Mouse (Mus musculus): ENCODE measurements around the gene Gm49368. TPM values are rescaled to one million over a fixed set of nuclear protein-coding genes. Genes with fewer than 3 reads are reported as not detected.

Gm49368 gene
- polyA plus RNA-seq, 1 experiment, result not detected

DNA sequence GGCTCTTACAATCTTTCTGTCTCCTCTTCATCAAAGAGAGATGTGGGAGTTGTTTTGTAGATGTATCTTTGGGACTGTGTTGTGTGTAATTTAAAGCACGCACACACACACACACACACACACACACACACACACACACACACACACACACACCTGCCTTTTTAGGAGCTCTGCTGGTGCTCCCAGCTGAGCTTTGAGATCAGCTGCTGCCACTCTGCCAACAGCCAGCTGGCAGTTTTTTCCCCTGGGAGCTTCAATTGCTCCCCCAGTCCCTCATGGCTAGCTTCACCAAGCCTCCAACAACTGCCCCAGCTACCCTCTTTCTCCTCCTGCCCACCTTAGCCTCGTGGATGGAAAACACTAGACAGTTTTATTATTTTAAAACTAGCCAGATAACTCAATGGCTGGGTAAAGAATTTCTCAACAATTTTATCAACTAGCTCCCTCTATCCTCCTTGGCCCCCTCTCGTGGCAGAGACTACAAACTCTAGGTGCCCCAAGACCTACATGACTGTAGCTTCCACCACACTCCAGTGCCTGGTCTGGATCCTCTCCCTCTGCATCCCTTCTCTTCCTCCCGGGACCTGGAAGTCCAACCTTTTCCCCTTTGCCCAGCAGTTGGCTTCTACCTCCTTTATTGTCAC is 18.2 kb upstream of the Gm49368 start:
- no peak overlapping the region for H3K4me3 ChIP-seq (ENCODE audit: insufficient read depth, low read depth, low read length)
- H3K36me3 ChIP-seq (ENCODE audit: control insufficient read depth, insufficient read depth, low read length), result no peaks in the 10 kb centered on the region
- no peak for DNase-seq
- WGBS, result 54% methylated on average over 4 of the region's 4 CpGs
- TF ChIP-seq POLR2A (IDR thresholded peaks at IDR 0.05; ENCODE audit: low read depth, low read length) (no peak), CTCF (conservative IDR thresholded peaks at IDR 0.05; ENCODE audit: insufficient read depth, insufficient read length, low read depth, low read length) (no peak)
- no peak overlapping the region for H3K27ac ChIP-seq (ENCODE audit: insufficient read depth, low read depth, low read length)
- H3K4me1 ChIP-seq (ENCODE audit: control insufficient read depth, insufficient read depth, low read length), result no peaks in the 10 kb centered on the region
- no peaks in the 10 kb centered on the region for H3K27me3 ChIP-seq (replicated peaks; ENCODE audit: control insufficient read depth, insufficient read depth, low read length)

DNA sequence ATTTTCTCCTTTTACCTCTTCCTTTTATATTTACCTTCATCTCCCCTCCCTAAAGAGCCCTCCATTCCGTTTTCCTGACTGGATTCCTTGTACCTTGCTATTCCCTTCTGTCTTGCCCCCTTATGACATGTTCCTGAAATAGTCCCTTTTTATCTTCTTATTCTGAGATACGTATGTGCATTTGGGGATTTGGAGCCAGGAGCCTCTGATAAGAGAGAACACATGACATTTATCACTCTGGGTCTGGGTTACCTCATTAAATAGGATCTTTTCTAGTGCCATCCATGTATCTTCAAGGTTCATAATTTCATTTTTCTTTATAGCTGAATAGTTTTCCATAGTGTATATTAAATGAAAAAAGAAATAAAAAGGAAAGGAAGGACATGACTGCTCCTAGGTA is 16.8 kb upstream of the Gm49368 start:
- no peak for DNase-seq
- 79% methylated on average over 2 of the region's 2 CpGs for WGBS
- Histone ChIP-seq H3K27ac (ENCODE audit: insufficient read depth, low read depth, low read length) (no peak overlapping the region), H3K27me3 (replicated peaks; ENCODE audit: control insufficient read depth, insufficient read depth, low read length) (no peaks in the 10 kb centered on the region), H3K36me3 (ENCODE audit: control insufficient read depth, insufficient read depth, low read length) (no peaks in the 10 kb centered on the region), H3K4me1 (ENCODE audit: control insufficient read depth, insufficient read depth, low read length) (no peaks in the 10 kb centered on the region), H3K4me3 (ENCODE audit: insufficient read depth, low read depth, low read length) (no peak overlapping the region)
- TF ChIP-seq POLR2A (IDR thresholded peaks at IDR 0.05; ENCODE audit: low read depth, low read length) (no peak), CTCF (conservative IDR thresholded peaks at IDR 0.05; ENCODE audit: insufficient read depth, insufficient read length, low read depth, low read length) (no peak)

DNA sequence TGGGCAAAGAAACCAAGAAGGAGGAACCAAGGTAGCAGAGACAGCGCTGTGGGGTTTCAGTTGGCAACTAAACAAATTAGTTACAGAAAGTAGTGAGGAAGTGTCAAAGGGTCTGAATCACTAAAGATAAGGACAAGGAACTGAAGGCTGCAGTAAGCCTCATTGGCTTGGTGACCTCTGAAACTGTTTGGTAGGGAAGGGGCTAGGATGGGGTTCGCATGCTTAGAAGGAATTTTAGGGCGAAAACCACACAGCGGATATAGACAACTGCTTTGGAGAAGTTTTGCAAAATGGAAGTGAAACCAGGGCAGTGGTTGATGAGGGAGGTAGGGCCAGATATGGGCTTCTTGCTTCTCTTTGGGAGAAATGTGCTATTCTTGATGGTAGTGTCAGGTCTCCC is 13.7 kb upstream of the Gm49368 start:
- WGBS, result 91% methylated on average over 4 of the region's 4 CpGs
- no peak overlapping the region for H3K4me3 ChIP-seq (ENCODE audit: insufficient read depth, low read depth, low read length)

GRCm38 (mm10) chr7:128049254-128049653 is 13.2 kb upstream of the Gm49368 start:
- DNase-seq, result no peak
- WGBS, result 87% methylated on average over 2 of the region's 2 CpGs
- no peaks in the 10 kb centered on the region for H3K27me3 ChIP-seq (replicated peaks; ENCODE audit: control insufficient read depth, insufficient read depth, low read length)
- H3K4me3 ChIP-seq (ENCODE audit: insufficient read depth, low read depth, low read length), result no peak overlapping the region
- no peak for TF ChIP-seq CTCF (conservative IDR thresholded peaks at IDR 0.05; ENCODE audit: insufficient read depth, insufficient read length, low read depth, low read length)
- TF ChIP-seq POLR2A (IDR thresholded peaks at IDR 0.05; ENCODE audit: low read depth, low read length), result no peak
- no peak overlapping the region for H3K27ac ChIP-seq (ENCODE audit: insufficient read depth, low read depth, low read length)
- no peaks in the 10 kb centered on the region for H3K4me1 ChIP-seq (ENCODE audit: control insufficient read depth, insufficient read depth, low read length)
- no peaks in the 10 kb centered on the region for H3K36me3 ChIP-seq (ENCODE audit: control insufficient read depth, insufficient read depth, low read length)

More for the DNA sequence above, 13.7 kb upstream of the Gm49368 start:
- H3K27me3 ChIP-seq (replicated peaks; ENCODE audit: control insufficient read depth, insufficient read depth, low read length), result no peaks in the 10 kb centered on the region
- H3K36me3 ChIP-seq (ENCODE audit: control insufficient read depth, insufficient read depth, low read length), result no peaks in the 10 kb centered on the region
- peak; percentile 15 for DNase-seq
- no peaks in the 10 kb centered on the region for H3K4me1 ChIP-seq (ENCODE audit: control insufficient read depth, insufficient read depth, low read length)
- TF ChIP-seq POLR2A (IDR thresholded peaks at IDR 0.05; ENCODE audit: low read depth, low read length) (no peak), CTCF (conservative IDR thresholded peaks at IDR 0.05; ENCODE audit: insufficient read depth, insufficient read length, low read depth, low read length) (no peak)
- no peak overlapping the region for H3K27ac ChIP-seq (ENCODE audit: insufficient read depth, low read depth, low read length)

DNA sequence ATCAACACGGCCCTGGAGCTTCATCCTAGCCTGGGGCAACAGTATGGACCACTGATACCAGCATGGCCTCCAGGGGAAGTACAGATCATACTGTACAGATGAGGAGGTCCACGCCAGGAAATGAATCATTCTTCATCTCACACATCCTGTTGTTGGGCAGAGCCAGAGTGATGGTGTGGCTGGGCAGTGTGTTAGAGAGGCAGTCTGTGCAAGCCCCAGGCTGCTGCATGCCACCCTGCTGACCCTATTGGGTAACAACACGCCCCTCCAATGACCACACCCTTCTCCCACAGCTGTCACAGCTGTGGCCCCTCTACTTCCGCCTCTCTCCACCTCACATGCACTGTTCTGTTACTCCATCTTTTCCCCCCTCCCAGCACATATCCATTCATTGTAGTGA is 11.7 kb upstream of the Gm49368 start:
- Histone ChIP-seq H3K36me3 (ENCODE audit: control insufficient read depth, insufficient read depth, low read length) (no peaks in the 10 kb centered on the region), H3K27ac (ENCODE audit: insufficient read depth, low read depth, low read length) (no peak overlapping the region), H3K27me3 (replicated peaks; ENCODE audit: control insufficient read depth, insufficient read depth, low read length) (no peaks in the 10 kb centered on the region), H3K4me1 (ENCODE audit: control insufficient read depth, insufficient read depth, low read length) (no peaks in the 10 kb centered on the region), H3K4me3 (ENCODE audit: insufficient read depth, low read depth, low read length) (no peak overlapping the region)
- 62% methylated on average over 4 of the region's 4 CpGs for WGBS
- DNase-seq, result no peak
- TF ChIP-seq CTCF (conservative IDR thresholded peaks at IDR 0.05; ENCODE audit: insufficient read depth, insufficient read length, low read depth, low read length) (no peak), POLR2A (IDR thresholded peaks at IDR 0.05; ENCODE audit: low read depth, low read length) (no peak)

DNA sequence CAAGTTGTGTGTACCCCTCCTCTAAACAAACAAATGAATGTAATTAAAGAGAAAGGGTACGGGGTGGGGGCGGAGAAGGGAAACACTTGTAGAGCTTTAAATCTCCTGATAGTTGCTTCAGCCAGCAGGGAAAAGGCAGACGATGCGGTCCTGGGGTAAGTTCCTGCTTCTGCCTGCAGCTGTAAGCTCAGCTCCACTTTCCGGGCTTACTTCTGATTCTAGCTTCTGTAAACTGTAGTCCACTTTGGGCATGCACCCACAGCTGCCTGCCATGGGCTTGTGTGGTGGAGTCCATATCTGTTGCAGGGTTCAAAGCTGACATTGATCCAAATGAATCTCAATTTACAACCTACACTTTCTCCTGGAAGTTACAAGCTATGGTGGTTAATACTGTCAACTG is 9.4 kb upstream of the Gm49368 start:
- H3K27ac ChIP-seq (ENCODE audit: insufficient read depth, low read depth, low read length), result no peak overlapping the region
- no peaks in the 10 kb centered on the region for H3K4me1 ChIP-seq (ENCODE audit: control insufficient read depth, insufficient read depth, low read length)
- H3K27me3 ChIP-seq (replicated peaks; ENCODE audit: control insufficient read depth, insufficient read depth, low read length), result no peaks in the 10 kb centered on the region
- WGBS, result 64% methylated on average over 5 of the region's 5 CpGs
- no peak overlapping the region for H3K4me3 ChIP-seq (ENCODE audit: insufficient read depth, low read depth, low read length)
- no peaks in the 10 kb centered on the region for H3K36me3 ChIP-seq (ENCODE audit: control insufficient read depth, insufficient read depth, low read length)
- TF ChIP-seq POLR2A (IDR thresholded peaks at IDR 0.05; ENCODE audit: low read depth, low read length), result no peak
- TF ChIP-seq CTCF (conservative IDR thresholded peaks at IDR 0.05; ENCODE audit: insufficient read depth, insufficient read length, low read depth, low read length), result no peak
- DNase-seq, result no peak

DNA sequence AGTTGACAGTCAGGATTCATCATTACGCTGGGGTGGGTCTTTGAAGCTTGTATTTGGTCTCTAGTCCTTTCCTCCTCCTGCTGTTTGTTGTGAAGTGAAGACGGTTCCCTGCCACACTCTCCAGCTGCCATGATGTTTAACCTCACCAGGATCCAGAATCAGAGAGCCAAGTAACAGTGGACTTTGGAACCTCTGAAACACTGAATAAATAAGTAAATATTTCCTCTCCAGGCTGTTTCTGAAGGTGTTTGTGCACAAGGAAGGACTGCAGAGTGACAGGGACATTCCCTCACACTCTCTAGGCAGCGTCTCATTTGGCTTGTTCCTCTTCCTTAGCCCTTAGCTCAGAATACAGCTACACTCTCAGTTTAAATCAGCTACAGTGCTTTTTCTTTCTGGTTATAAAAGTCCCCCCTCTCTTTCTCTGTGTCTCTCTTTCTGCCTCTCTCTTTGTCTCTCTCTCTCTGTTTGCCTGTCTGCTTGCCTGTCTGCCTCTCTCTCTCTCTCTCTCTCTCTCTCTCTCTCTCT is 5.5 kb upstream of the Gm49368 start:
- no peaks in the 10 kb centered on the region for H3K27me3 ChIP-seq (replicated peaks; ENCODE audit: control insufficient read depth, insufficient read depth, low read length)
- H3K4me3 ChIP-seq (ENCODE audit: insufficient read depth, low read depth, low read length), result no peak overlapping the region
- WGBS, result 62% methylated on average over 3 of the region's 3 CpGs

More for the DNA sequence above, 5.5 kb upstream of the Gm49368 start:
- no peaks in the 10 kb centered on the region for H3K4me1 ChIP-seq (ENCODE audit: control insufficient read depth, insufficient read depth, low read length)
- no peak overlapping the region for H3K27ac ChIP-seq (ENCODE audit: insufficient read depth, low read depth, low read length)
- TF ChIP-seq POLR2A (IDR thresholded peaks at IDR 0.05; ENCODE audit: low read depth, low read length), result no peak
- no peak for TF ChIP-seq CTCF (conservative IDR thresholded peaks at IDR 0.05; ENCODE audit: insufficient read depth, insufficient read length, low read depth, low read length)
- no peaks in the 10 kb centered on the region for H3K36me3 ChIP-seq (ENCODE audit: control insufficient read depth, insufficient read depth, low read length)
- no peak for DNase-seq

Data from kidney, adult 2 months (tissue).